Mouse (Mus musculus): ENCODE measurements around the gene Rab6a.
"Not testable (repeated sequence)": the region's sequence is repeated elsewhere in the genome, so short reads cannot be mapped to it uniquely, and the experiment has no call there.

Gene Rab6a

DNA sequence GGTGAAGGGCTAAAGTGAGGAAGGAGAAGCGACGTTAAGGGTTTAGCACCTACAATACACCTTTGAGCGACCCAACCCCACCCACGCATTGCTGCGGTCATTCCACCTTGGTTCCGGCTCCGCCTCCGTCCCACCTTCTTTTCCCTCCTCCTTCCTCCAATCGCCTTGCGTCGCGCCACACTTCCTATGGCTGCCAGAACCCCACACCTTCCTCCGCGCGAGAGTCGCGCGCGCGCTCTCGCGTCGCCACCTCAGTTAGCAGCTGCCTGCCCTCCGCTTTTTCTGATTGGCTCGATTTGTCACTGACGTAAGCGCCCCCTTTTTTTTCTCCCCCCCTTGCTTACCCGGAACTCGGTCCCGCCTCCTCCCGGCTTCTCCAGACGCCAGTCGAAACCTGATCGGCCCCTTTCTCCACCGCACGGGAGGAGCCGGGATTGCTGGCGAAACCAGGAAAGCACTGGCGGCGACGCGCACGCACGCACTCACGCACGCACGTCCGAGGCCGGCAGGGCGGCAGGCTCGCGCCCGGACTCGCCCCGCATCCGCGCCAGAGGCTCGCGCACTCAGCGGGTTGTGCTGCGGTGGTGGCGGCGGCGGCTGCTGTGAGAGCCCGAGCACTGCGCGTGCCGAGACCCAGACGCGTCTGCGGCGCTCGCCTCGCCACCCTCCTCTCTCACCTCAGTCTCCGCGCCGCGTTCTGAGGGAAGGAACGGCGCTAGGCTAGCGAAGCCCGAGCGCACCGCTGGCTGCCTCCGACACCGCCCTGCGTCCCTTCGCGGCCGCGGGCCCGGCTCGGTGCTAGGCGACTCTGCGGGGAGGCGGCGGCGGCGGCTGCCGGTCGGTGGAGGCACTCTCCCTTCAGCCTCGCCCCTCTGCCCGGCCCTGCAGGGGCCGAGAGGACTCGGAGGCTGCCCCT lies at the start of gene Rab6a:
Gene Rab6a (plus strand): TSS at position 197 of the 916 bp plus-strand sequence.
- DNase-seq (ENCODE audit: low spot score) = peak; percentile 90

DNA sequence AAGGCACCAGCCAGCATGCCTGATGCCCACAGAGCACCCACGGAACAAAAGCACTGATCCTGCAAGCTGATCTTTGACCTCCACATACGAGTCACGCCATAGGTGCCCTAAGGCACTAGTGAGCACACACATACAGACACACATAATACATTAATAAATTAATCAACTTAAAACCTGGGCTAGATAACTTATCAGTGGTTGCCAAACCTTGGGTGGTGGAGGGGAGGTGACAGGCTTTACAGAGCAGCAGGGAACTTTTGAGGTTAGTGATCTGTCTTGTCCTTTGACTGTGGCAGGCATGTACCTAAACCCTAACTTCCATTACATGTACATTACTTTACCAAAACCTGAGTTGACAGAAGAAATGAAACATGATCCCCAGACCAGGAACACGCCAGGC lies 47.9 kb upstream of the Rab6a start:
- DNase-seq (ENCODE audit: low spot score) = no peak

- DNase-seq (ENCODE audit: low spot score) = no peak
These were observed 45.2 kb upstream of the Rab6a start for GRCm38 (mm10) chr7:100561861-100562587.

GRCm38 (mm10) chr7:100567238-100567637 lies 40.0 kb upstream of the Rab6a start:
- DNase-seq (ENCODE audit: low spot score) = not testable (repeated sequence)

GRCm38 (mm10) chr7:100569907-100570306 lies 37.3 kb upstream of the Rab6a start:
- DNase-seq (ENCODE audit: low spot score) = no peak

DNA sequence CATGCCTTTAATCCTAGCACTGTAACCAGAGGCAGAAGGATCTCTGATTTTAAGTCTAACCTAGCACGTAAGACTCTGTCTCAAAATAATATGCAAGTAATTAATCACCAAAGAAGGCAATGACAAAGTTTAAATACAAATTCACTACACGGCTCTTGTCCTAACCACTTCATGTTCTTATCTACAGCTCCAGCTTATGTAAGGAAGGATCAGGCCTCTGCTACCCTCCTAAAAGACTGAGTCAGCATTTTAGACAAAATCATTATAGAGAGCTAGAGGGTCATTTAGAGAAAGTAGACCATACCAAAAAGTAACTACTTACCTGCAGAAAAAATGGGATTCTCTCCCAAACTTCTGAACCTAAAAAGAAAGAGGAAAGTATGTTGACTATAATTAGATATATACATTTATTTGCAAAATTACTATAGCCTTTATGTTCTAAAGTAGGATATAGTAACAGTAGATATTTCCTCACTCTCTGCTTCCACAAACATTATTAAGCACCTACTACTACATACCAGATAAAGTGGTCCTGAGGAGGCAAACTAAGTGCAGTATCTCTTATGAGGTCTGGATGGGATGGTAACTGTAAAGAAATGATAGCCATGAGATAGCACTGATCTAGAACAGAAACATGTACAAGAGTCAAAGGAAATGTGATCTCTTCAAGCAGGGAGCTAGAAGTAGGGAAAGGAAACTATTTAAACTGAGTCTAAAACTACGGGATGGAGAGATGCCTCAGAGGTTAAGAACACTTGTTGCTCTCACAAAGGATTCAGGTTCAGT lies 36.1 kb upstream of the Rab6a start:
- DNase-seq (ENCODE audit: low spot score) = no peak

GRCm38 (mm10) chr7:100572061-100572460 lies 35.1 kb upstream of the Rab6a start:
- DNase-seq (ENCODE audit: low spot score) = no peak

DNA sequence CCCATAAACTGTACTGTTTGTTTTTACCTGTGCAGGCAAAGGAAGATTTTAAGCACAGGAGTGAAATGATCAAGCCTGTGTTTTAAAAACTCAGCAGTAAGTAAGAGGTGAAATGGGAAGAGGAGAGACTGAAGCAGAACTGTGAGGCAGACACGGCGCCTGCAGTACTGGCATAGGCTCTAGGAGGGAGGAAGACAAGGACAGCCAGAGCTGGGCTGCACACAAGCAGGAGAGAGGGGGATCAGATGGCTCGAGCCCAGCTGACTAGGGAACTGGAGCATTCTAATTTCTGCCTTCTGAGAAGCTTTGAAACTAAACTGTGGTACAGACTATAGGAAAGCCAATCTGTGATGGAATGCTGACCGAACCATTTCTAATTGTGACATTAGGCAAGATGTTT lies 34.5 kb upstream of the Rab6a start:
- DNase-seq (ENCODE audit: low spot score) = no peak

GRCm38 (mm10) chr7:100578794-100579193 lies 28.4 kb upstream of the Rab6a start:
- no peak for DNase-seq (ENCODE audit: low spot score)

DNA sequence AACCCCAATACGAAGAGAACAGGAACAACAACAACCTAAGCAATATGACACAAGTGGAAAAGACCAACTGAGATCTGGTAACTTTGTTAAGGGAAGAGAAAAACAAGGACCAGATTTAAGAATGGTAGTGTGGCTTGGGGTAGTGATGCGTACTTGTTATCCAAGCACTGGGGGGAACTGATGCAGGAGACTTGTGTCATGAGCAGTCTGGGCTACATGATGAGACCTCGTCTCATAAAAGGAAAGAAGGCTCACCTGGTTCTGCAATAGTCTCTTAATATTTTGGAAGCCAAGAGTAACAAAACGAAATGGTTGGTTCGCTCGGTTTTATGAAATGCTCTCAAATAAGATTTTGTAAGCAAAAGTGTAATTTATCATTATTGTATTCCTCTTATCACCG lies 25.0 kb upstream of the Rab6a start:
- DNase-seq (ENCODE audit: low spot score) = no peak

- peak; percentile 87 for DNase-seq (ENCODE audit: low spot score)
These were observed 24.4 kb upstream of the Rab6a start for GRCm38 (mm10) chr7:100582727-100583236.

GRCm38 (mm10) chr7:100589816-100590215 lies 17.4 kb upstream of the Rab6a start:
- no peak for DNase-seq (ENCODE audit: low spot score)

DNA sequence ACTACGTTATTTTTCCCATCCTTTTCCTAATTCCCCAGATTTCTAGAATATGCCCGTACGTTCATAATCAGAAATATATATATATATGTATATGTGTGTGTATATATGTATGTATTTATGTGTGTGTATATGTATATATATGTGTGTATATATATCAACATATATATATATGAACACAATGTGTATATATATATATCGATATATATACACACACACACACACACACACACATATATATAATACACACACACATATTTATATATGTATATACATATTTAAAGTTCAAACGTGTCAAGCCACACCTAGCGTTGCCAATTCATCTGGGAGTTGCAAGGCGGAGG lies 16.7 kb upstream of the Rab6a start:
- DNase-seq (ENCODE audit: low spot score) = no peak

DNA sequence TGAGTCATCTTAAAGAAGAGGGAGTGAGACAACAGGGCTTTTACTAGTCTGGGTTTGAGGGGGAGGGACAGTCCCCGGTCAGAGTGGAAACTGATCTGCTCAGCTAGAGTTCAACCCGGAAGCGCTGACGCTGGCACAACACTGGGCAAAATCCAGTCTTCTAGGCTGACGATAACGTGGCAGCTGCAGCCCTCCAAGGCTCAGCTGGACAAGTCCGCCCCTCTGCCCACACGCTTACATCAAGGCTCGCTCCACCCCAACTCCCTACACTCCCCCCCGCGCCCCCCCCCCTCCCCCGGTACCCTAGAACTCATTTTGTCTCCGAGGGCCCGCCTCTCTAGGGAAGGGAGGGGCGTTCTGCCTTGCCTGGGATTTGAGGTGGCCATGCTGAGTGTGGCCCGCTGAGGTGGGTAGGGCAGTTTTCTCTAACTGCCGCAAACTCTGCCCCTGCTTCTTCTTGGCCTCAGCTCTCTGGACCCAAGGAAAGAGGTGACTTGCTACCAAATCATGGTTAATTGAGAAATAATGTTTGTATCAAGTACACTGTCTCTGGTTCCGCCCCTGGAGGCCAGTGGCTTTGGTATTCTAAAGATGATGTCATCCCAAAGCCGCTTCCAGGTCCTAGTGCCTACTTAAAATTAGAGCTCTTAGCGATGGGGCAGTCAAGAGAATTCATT lies 16.2 kb upstream of the Rab6a start:
- DNase-seq (ENCODE audit: low spot score) = peak; percentile 66

DNA sequence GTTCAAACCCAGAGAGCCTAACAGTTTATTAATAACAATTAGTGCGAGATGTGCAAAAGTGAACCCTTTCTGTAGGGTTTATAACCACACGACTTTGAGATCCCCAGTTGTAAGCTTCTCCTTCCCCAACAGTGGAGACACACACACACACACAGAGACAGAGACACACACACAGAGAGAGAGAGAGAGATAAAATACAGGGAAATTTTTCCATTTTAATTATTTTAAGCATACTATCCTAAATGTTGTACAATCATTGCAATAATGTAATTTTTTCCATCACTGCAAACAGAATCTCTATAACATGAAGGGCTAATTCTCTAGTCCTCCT lies 15.7 kb upstream of the Rab6a start:
- no peak for DNase-seq (ENCODE audit: low spot score)

DNA sequence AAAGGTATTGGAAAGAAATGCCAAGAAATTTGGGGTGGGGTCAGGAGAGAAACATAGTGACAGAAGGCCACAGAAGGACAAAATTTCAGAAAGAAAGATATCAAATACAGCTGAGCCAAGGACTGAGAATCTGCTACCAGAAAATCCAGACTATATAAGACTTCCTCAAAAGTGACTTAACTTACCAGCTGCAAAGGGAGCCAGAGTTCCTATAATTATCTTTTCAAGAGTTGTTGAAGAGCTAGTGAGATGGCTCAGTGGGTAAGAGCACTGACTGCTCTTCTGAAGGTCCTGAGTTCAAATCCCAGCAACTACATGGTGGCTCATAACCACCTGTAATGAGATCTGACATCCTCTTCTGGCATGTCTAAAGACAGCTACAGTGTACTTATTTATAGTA lies 13.9 kb upstream of the Rab6a start:
- no peak for DNase-seq (ENCODE audit: low spot score)

- DNase-seq (ENCODE audit: low spot score) = no peak
These were observed 7.0 kb upstream of the Rab6a start for GRCm38 (mm10) chr7:100600211-100600610.

GRCm38 (mm10) chr7:100608130-100608741 lies 1.0 kb downstream of the Rab6a start, which contains the start of gene Mrpl48:
TSS of gene Mrpl48 (minus strand) at chr7:100608301.
- DNase-seq (ENCODE audit: low spot score) = peak; percentile 46

DNA sequence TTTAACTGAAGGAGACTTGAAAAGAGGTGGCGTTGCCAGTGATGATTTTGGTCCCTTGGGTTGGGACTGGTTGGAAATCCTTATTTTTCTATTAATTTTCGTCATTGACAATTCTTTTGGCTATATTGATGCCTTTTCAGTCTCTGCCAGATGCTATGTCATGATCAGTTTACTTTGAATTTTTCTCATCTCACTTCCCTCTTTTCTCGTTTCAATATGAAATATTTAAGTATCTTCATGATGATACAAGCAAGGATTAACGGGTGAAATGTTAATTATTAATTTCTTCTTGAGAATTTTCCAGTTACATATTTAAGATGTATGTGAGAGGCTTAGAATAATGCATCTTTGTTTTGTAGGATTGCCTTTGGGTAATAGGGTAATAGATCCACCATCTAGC lies 1.7 kb downstream of the Rab6a start:
- DNase-seq (ENCODE audit: low spot score) = no peak

GRCm38 (mm10) chr7:100616121-100616857 lies 9.1 kb downstream of the Rab6a start:
- no peak for DNase-seq (ENCODE audit: low spot score)

- no peak for DNase-seq (ENCODE audit: low spot score)
These were observed 15.1 kb downstream of the Rab6a start for GRCm38 (mm10) chr7:100622277-100622676.

All from urinary bladder, postnatal 25 days (tissue).